Mouse (Mus musculus): Measurements from ENCODE around the gene Msx2. TPM values are rescaled to one million over a fixed set of nuclear protein-coding genes. Genes with fewer than 3 reads are reported as not detected.

Msx2 gene
- polyA plus RNA-seq, 1 experiment from 2014 or later, result 35.6 TPM

- Histone ChIP-seq H3K27me3 (ENCODE audit: control insufficient read depth, insufficient read depth, low read length) (peaks cover 37% of the 10 kb centered on the region), H3K9ac (ENCODE audit: low read length) (no peak overlapping the region), H3K27ac (replicated peaks; ENCODE audit: low read depth, low read length) (peak overlapping the region; percentile 42; the same call in 1 of the 2 replicates), H3K4me2 (ENCODE audit: low read depth, severe bottlenecking) (peak overlapping the region; percentile 84), H3K9me3 (ENCODE audit: control insufficient read depth, low read length) (no peaks in the 10 kb centered on the region), H3K4me3 (ENCODE audit: low read depth, low read length) (peak overlapping the region; percentile 16; the same call in 1 of the 2 replicates), H3K4me1 (ENCODE audit: control insufficient read depth, insufficient read depth, low read length) (peaks cover 21% of the 10 kb centered on the region), H3K36me3 (ENCODE audit: control insufficient read depth, insufficient read depth, low read length) (no peaks in the 10 kb centered on the region)
- ATAC-seq (ENCODE audit: insufficient number of reproducible peaks, low FRiP score, low TSS enrichment, low read depth), result no peak
- 0% methylated on average over 7 of the region's 7 CpGs for WGBS
- peak; percentile 55 for DNase-seq (ENCODE audit: low spot score)
Observed at GRCm38 (mm10) chr13:53463037-53463436, 9.8 kb downstream of the Msx2 start.

- under 1% methylated on average over 15 of the region's 15 CpGs for WGBS
- Histone ChIP-seq H3K36me3 (ENCODE audit: control insufficient read depth, insufficient read depth, low read length) (no peaks in the 10 kb centered on the region), H3K4me2 (ENCODE audit: low read depth, severe bottlenecking) (peak overlapping the region; percentile 84), H3K4me1 (ENCODE audit: control insufficient read depth, insufficient read depth, low read length) (peaks cover 24% of the 10 kb centered on the region), H3K4me3 (ENCODE audit: low read depth, low read length) (peak overlapping the region; percentile 28), H3K27me3 (ENCODE audit: control insufficient read depth, insufficient read depth, low read length) (peaks cover 36% of the 10 kb centered on the region), H3K9me3 (ENCODE audit: control insufficient read depth, low read length) (no peaks in the 10 kb centered on the region), H3K27ac (replicated peaks; ENCODE audit: low read depth, low read length) (peak overlapping the region; percentile 42; the same call in 1 of the 2 replicates), H3K9ac (ENCODE audit: low read length) (peak overlapping the region; percentile 41; the same call in 1 of the 2 replicates)
- ATAC-seq (ENCODE audit: insufficient number of reproducible peaks, low FRiP score, low TSS enrichment, low read depth) (no peak), DNase-seq (ENCODE audit: low spot score) (no peak)
Observed at GRCm38 (mm10) chr13:53462649-53462970, 10.3 kb downstream of the Msx2 start.

GRCm38 (mm10) chr13:53461855-53462648 lies 10.8 kb downstream of the Msx2 start:
- DNase-seq (ENCODE audit: low spot score) (peak; percentile 81), ATAC-seq (ENCODE audit: insufficient number of reproducible peaks, low FRiP score, low TSS enrichment, low read depth) (no peak)
- H3K4me2 ChIP-seq (ENCODE audit: low read depth, severe bottlenecking), result peak overlapping the region; percentile 84
- H3K36me3 ChIP-seq (ENCODE audit: control insufficient read depth, insufficient read depth, low read length), result no peaks in the 10 kb centered on the region
- H3K9ac ChIP-seq (ENCODE audit: low read length), result peak overlapping the region; percentile 41; the same call in 1 of the 2 replicates
- peaks cover 36% of the 10 kb centered on the region for H3K27me3 ChIP-seq (ENCODE audit: control insufficient read depth, insufficient read depth, low read length)
- H3K4me1 ChIP-seq (ENCODE audit: control insufficient read depth, insufficient read depth, low read length), result peaks cover 25% of the 10 kb centered on the region
- H3K27ac ChIP-seq (replicated peaks; ENCODE audit: low read depth, low read length), result peak overlapping the region; percentile 42; the same call in 1 of the 2 replicates
- peak overlapping the region; percentile 28 for H3K4me3 ChIP-seq (ENCODE audit: low read depth, low read length)
- WGBS, result under 1% methylated on average over 51 of the region's 51 CpGs
- no peaks in the 10 kb centered on the region for H3K9me3 ChIP-seq (ENCODE audit: control insufficient read depth, low read length)

GRCm38 (mm10) chr13:53461346-53461745 lies 11.5 kb downstream of the Msx2 start:
- H3K9me3 ChIP-seq (ENCODE audit: control insufficient read depth, low read length), result no peaks in the 10 kb centered on the region
- no peak for ATAC-seq (ENCODE audit: insufficient number of reproducible peaks, low FRiP score, low TSS enrichment, low read depth)
- H3K27me3 ChIP-seq (ENCODE audit: control insufficient read depth, insufficient read depth, low read length), result peaks cover 36% of the 10 kb centered on the region
- no peaks in the 10 kb centered on the region for H3K36me3 ChIP-seq (ENCODE audit: control insufficient read depth, insufficient read depth, low read length)
- WGBS, result 42% methylated on average over 2 of the region's 2 CpGs
- DNase-seq (ENCODE audit: low spot score), result no peak
- H3K9ac ChIP-seq (ENCODE audit: low read length), result no peak overlapping the region
- H3K4me2 ChIP-seq (ENCODE audit: low read depth, severe bottlenecking), result no peak overlapping the region; the same call in 1 of the 2 replicates
- no peak overlapping the region for H3K4me3 ChIP-seq (ENCODE audit: low read depth, low read length)
- H3K4me1 ChIP-seq (ENCODE audit: control insufficient read depth, insufficient read depth, low read length), result peaks cover 25% of the 10 kb centered on the region
- no peak overlapping the region for H3K27ac ChIP-seq (replicated peaks; ENCODE audit: low read depth, low read length)

- H3K27me3 ChIP-seq (ENCODE audit: control insufficient read depth, insufficient read depth, low read length), result peaks cover 19% of the 10 kb centered on the region
- WGBS, result 72% methylated on average over 4 of the region's 4 CpGs
- no peak overlapping the region for H3K27ac ChIP-seq (replicated peaks; ENCODE audit: low read depth, low read length)
- no peak overlapping the region for H3K4me2 ChIP-seq (ENCODE audit: low read depth, severe bottlenecking)
- DNase-seq (ENCODE audit: low spot score) (no peak), ATAC-seq (ENCODE audit: insufficient number of reproducible peaks, low FRiP score, low TSS enrichment, low read depth) (no peak)
- no peak overlapping the region for H3K9ac ChIP-seq (ENCODE audit: low read length)
- H3K4me3 ChIP-seq (ENCODE audit: low read depth, low read length), result no peak overlapping the region
- H3K36me3 ChIP-seq (ENCODE audit: control insufficient read depth, insufficient read depth, low read length), result no peaks in the 10 kb centered on the region
- H3K4me1 ChIP-seq (ENCODE audit: control insufficient read depth, insufficient read depth, low read length), result peaks cover 20% of the 10 kb centered on the region
- H3K9me3 ChIP-seq (ENCODE audit: control insufficient read depth, low read length), result no peaks in the 10 kb centered on the region
Observed at GRCm38 (mm10) chr13:53458766-53459165, 14.1 kb downstream of the Msx2 start.

- H3K9ac ChIP-seq (ENCODE audit: low read length), result peak overlapping the region; percentile 39; the same call in 1 of the 2 replicates
- peak overlapping the region; percentile 47 for H3K4me2 ChIP-seq (ENCODE audit: low read depth, severe bottlenecking)
- H3K4me3 ChIP-seq (ENCODE audit: low read depth, low read length), result no peak overlapping the region
- H3K27ac ChIP-seq (replicated peaks; ENCODE audit: low read depth, low read length), result no peak overlapping the region
- peaks cover 10% of the 10 kb centered on the region; the same call in 1 of the 2 replicates for H3K4me1 ChIP-seq (ENCODE audit: control insufficient read depth, insufficient read depth, low read length)
- no peak for ATAC-seq (ENCODE audit: insufficient number of reproducible peaks, low FRiP score, low TSS enrichment, low read depth)
- H3K27me3 ChIP-seq (ENCODE audit: control insufficient read depth, insufficient read depth, low read length), result 0 out of 2 replicates have a peak, but pooled peaks cover 2% of the 10 kb centered on the region
- H3K36me3 ChIP-seq (ENCODE audit: control insufficient read depth, insufficient read depth, low read length), result no peaks in the 10 kb centered on the region
- H3K9me3 ChIP-seq (ENCODE audit: control insufficient read depth, low read length), result no peaks in the 10 kb centered on the region
- peak; percentile 50 for DNase-seq (ENCODE audit: low spot score)
- 8% methylated on average over 21 of the region's 21 CpGs for WGBS
Observed at GRCm38 (mm10) chr13:53454794-53455672, 17.8 kb downstream of the Msx2 start.

- DNase-seq (ENCODE audit: low spot score) (no peak), ATAC-seq (ENCODE audit: insufficient number of reproducible peaks, low FRiP score, low TSS enrichment, low read depth) (no peak)
- no peak overlapping the region for H3K27ac ChIP-seq (replicated peaks; ENCODE audit: low read depth, low read length)
- peaks cover 10% of the 10 kb centered on the region; the same call in 1 of the 2 replicates for H3K4me1 ChIP-seq (ENCODE audit: control insufficient read depth, insufficient read depth, low read length)
- no peaks in the 10 kb centered on the region for H3K36me3 ChIP-seq (ENCODE audit: control insufficient read depth, insufficient read depth, low read length)
- WGBS, result 76% methylated on average over 3 of the region's 3 CpGs
- no peaks in the 10 kb centered on the region for H3K9me3 ChIP-seq (ENCODE audit: control insufficient read depth, low read length)
- no peaks in the 10 kb centered on the region for H3K27me3 ChIP-seq (ENCODE audit: control insufficient read depth, insufficient read depth, low read length)
- H3K4me2 ChIP-seq (ENCODE audit: low read depth, severe bottlenecking), result no peak overlapping the region
- no peak overlapping the region for H3K9ac ChIP-seq (ENCODE audit: low read length)
- no peak overlapping the region for H3K4me3 ChIP-seq (ENCODE audit: low read depth, low read length)
Observed at GRCm38 (mm10) chr13:53453927-53454326, 18.9 kb downstream of the Msx2 start.

GRCm38 (mm10) chr13:53447609-53448008 lies 25.3 kb downstream of the Msx2 start:
- Histone ChIP-seq H3K9me3 (ENCODE audit: control insufficient read depth, low read length) (no peaks in the 10 kb centered on the region), H3K27ac (replicated peaks; ENCODE audit: low read depth, low read length) (no peak overlapping the region), H3K36me3 (ENCODE audit: control insufficient read depth, insufficient read depth, low read length) (no peaks in the 10 kb centered on the region), H3K4me2 (ENCODE audit: low read depth, severe bottlenecking) (no peak overlapping the region), H3K9ac (ENCODE audit: low read length) (no peak overlapping the region), H3K4me1 (ENCODE audit: control insufficient read depth, insufficient read depth, low read length) (no peaks in the 10 kb centered on the region; the same call in 1 of the 2 replicates), H3K4me3 (ENCODE audit: low read depth, low read length) (no peak overlapping the region), H3K27me3 (ENCODE audit: control insufficient read depth, insufficient read depth, low read length) (no peaks in the 10 kb centered on the region)
- ATAC-seq (ENCODE audit: insufficient number of reproducible peaks, low FRiP score, low TSS enrichment, low read depth), result no peak
- DNase-seq (ENCODE audit: low spot score), result peak; percentile 72
- 24% methylated on average over 6 of the region's 6 CpGs for WGBS

Measured in limb, embryonic 11.5 days (tissue).